Comparison of ENCODE assay signal across 16 mouse cellular contexts in genomic region chr4:65280888-65281287, GRCm38 (mm10).
"Had no signal": no experiment of that assay in that cellular context is flagged by ENCODE, and none has a peak within 500 bp of the region (broad histone marks: within the 10 kb centered on the region; RNA-seq: fewer than 3 reads in every experiment).

No protein-coding gene starts in this region.

- H3K36me3 ChIP-seq: neural tube, embryonic 12.5 days; neural tube, embryonic 13.5 days; neural tube, embryonic 15.5 days; stomach, embryonic 15.5 days had no signal

- H3K9ac ChIP-seq: neural tube, embryonic 12.5 days; neural tube, embryonic 13.5 days; neural tube, embryonic 15.5 days; stomach, embryonic 15.5 days had no signal

- H3K4me2 ChIP-seq: neural tube, embryonic 13.5 days; neural tube, embryonic 15.5 days; stomach, embryonic 15.5 days had no signal

- H3K27ac ChIP-seq: neural tube, embryonic 12.5 days; neural tube, embryonic 13.5 days; neural tube, embryonic 15.5 days; stomach, embryonic 15.5 days; stomach, postnatal 0 days had no signal

- H3K4me1 ChIP-seq: stomach, embryonic 15.5 days had no signal

- H3K4me3 ChIP-seq: neural tube, embryonic 12.5 days; neural tube, embryonic 13.5 days; neural tube, embryonic 15.5 days; stomach, embryonic 15.5 days had no signal

- DNase-seq: retina, postnatal 1 day; right cerebral cortex, adult 18-20 months; right cerebral cortex, postnatal 14 days; right cerebral cortex, postnatal 25 days; right cerebral cortex, postnatal 4 days; spleen, adult 18-20 months; thymus, adult 18-20 months; thymus, postnatal 14 days; thymus, postnatal 25 days; thymus, postnatal 36 days; thymus, postnatal 4 days had no signal

- H3K9me3 ChIP-seq: neural tube, embryonic 12.5 days; neural tube, embryonic 13.5 days; neural tube, embryonic 15.5 days; stomach, embryonic 15.5 days had no signal

- H3K27me3 ChIP-seq: neural tube, embryonic 12.5 days; neural tube, embryonic 13.5 days; stomach, embryonic 15.5 days had no signal
